Mouse (Mus musculus) frontal cortex, postnatal 10 days (tissue): ENCODE data around the gene Uroc1.

Experiments used
- DNase-seq, 2 experiments: peaks; one replicate each; pipeline ENCODE4 v3.0.0; 2022; ENCODE audit warnings: low spot score in 2 of 2, mixed read lengths in 1 of 2

Gene Uroc1

GRCm38 (mm10) chr6:90350011-90350410, 16.9 kb downstream of the Uroc1 start:
- no peak for DNase-seq

- DNase-seq, result no peak
Measured at GRCm38 (mm10) chr6:90358142-90358541, 25.1 kb downstream of the Uroc1 start.

- no peak for DNase-seq
Measured at GRCm38 (mm10) chr6:90359445-90359844, 26.4 kb downstream of the Uroc1 start.

- DNase-seq, result no peak
Measured at GRCm38 (mm10) chr6:90360024-90360781, 27.1 kb downstream of the Uroc1 start.

- no peak for DNase-seq
Measured at GRCm38 (mm10) chr6:90360922-90361614, 28.0 kb downstream of the Uroc1 start.

GRCm38 (mm10) chr6:90363301-90363700, 30.2 kb downstream of the Uroc1 start:
- DNase-seq, result no peak

GRCm38 (mm10) chr6:90368976-90369724, 36.1 kb downstream of the Uroc1 start, which contains the start of gene Zxdc:
Gene Zxdc (plus strand): TSS chr6:90369492.
- peak; percentile 99 to 100 for DNase-seq

- DNase-seq, result peak in 1 of 2 experiments; percentile 29
Measured at GRCm38 (mm10) chr6:90369725-90370553, 36.9 kb downstream of the Uroc1 start.

- DNase-seq, result no peak
Measured at GRCm38 (mm10) chr6:90374647-90375046, 41.6 kb downstream of the Uroc1 start.

- no peak for DNase-seq
Measured at GRCm38 (mm10) chr6:90377708-90378107, 44.6 kb downstream of the Uroc1 start.

- no peak for DNase-seq
Measured at GRCm38 (mm10) chr6:90381465-90381864, 48.4 kb downstream of the Uroc1 start.

GRCm38 (mm10) chr6:90390629-90391028, 57.5 kb downstream of the Uroc1 start:
- no peak for DNase-seq

GRCm38 (mm10) chr6:90393948-90394347, 60.9 kb downstream of the Uroc1 start:
- DNase-seq, result no peak

GRCm38 (mm10) chr6:90395751-90396150, 62.7 kb downstream of the Uroc1 start:
- no peak for DNase-seq

- DNase-seq, result no peak
Measured at GRCm38 (mm10) chr6:90397291-90397690, 64.2 kb downstream of the Uroc1 start.

GRCm38 (mm10) chr6:90408632-90409031, 75.5 kb downstream of the Uroc1 start:
- no peak for DNase-seq

- no peak for DNase-seq
Measured at GRCm38 (mm10) chr6:90410972-90411371, 77.9 kb downstream of the Uroc1 start.

GRCm38 (mm10) chr6:90411926-90412325, 78.8 kb downstream of the Uroc1 start:
- no peak for DNase-seq
